Mouse (Mus musculus) forebrain, embryonic 16.5 days (tissue): ENCODE results near the gene Kdm2b. TPM values are rescaled to one million over a fixed set of nuclear protein-coding genes. Genes with fewer than 3 reads are reported as not detected.

Experiments used
- ATAC-seq: fragments of 200-750 bp; cut with Nextera tagmentation; 2 replicates; pipeline ENCODE4 v1.8.0; 2017; ENCODE audit warnings: mild to moderate bottlenecking, moderate library complexity
- H3K27ac ChIP-seq: fragments of 300-500 bp; sonication (generic); 2 replicates; pipeline ENCODE4 v1.5.1; 2014; ENCODE audit warnings: low read length, control low read depth
- H3K27me3 ChIP-seq: fragments of 300-500 bp; sonication (generic); replicated peaks from 2 replicates; pipeline ENCODE4 v1.6.1; 2014; ENCODE audit warnings: low read length; ENCODE audit not compliant: control insufficient read depth, insufficient read depth
- H3K36me3 ChIP-seq: fragments of 300-500 bp; sonication (generic); 2 replicates; pipeline ENCODE4 v1.6.1; 2014; ENCODE audit not compliant: control insufficient read depth, insufficient read depth
- H3K4me1 ChIP-seq: fragments of 300-500 bp; sonication (generic); replicated peaks from 2 replicates; pipeline ENCODE4 v1.6.1; 2014; ENCODE audit warnings: low read length; ENCODE audit not compliant: control insufficient read depth, insufficient read depth
- H3K4me2 ChIP-seq: fragments of 300-500 bp; sonication (generic); 2 replicates; pipeline ENCODE4 v1.6.1; 2014; ENCODE audit warnings: mild to moderate bottlenecking, low read length, control low read depth
- H3K4me3 ChIP-seq: fragments of 300-500 bp; sonication (generic); replicated peaks from 2 replicates; pipeline ENCODE4 v1.5.1; 2014; ENCODE audit warnings: mild to moderate bottlenecking, low read length, control low read depth
- H3K9ac ChIP-seq: fragments of 300-500 bp; sonication (generic); replicated peaks from 2 replicates; pipeline ENCODE4 v1.6.1; 2014; ENCODE audit warnings: low read depth, low read length, control low read depth
- H3K9me3 ChIP-seq: fragments of 300-500 bp; sonication (generic); 2 replicates; pipeline ENCODE4 v1.6.1; 2016; ENCODE audit warnings: low read length; ENCODE audit not compliant: control insufficient read depth
- WGBS: fragments of 180-500 bp; shearing (Covaris S2); extraction: QIAGEN DNeasy Blood & Tissue Kit; methylation state at CpG from one replicate; pipeline ENCODE4 v1.1.7; 2014; 5-methylcytosine and 5-hydroxymethylcytosine counted together
- polyA plus RNA-seq: library from polyadenylated mRNA; unstranded; fragments of >200 nt; fragmentation: Nextera tagmentation; extraction: Ambion mirVana; gene quantifications from 2 replicates; pipeline ENCODE4 v1.2.1, GENCODE M21; 2015

Gene Kdm2b
- polyA plus RNA-seq, 1 experiment from 2014 or later = 157 TPM

- 23% methylated on average over 4 of the region's 4 CpGs for WGBS
- no peak overlapping the region for H3K9ac ChIP-seq
- no peaks in the 10 kb centered on the region for H3K9me3 ChIP-seq
- H3K27me3 ChIP-seq = no peaks in the 10 kb centered on the region
- H3K4me1 ChIP-seq = peaks cover 26% of the 10 kb centered on the region
- peak; percentile 32; the same call in 1 of the 2 replicates for ATAC-seq
- H3K27ac ChIP-seq = no peak overlapping the region
- no peak overlapping the region for H3K4me2 ChIP-seq
- H3K36me3 ChIP-seq = no peaks in the 10 kb centered on the region
- H3K4me3 ChIP-seq = no peak overlapping the region
Measured at GRCm38 (mm10) chr5:122968322-122968721, 21.3 kb downstream of the Kdm2b start.

GRCm38 (mm10) chr5:122965427-122965826 lies 24.2 kb downstream of the Kdm2b start:
- H3K27me3 ChIP-seq = no peaks in the 10 kb centered on the region
- H3K36me3 ChIP-seq = no peaks in the 10 kb centered on the region
- peaks cover 13% of the 10 kb centered on the region for H3K4me1 ChIP-seq
- peak overlapping the region; percentile 84 for H3K27ac ChIP-seq
- H3K4me2 ChIP-seq = no peak overlapping the region
- no peaks in the 10 kb centered on the region for H3K9me3 ChIP-seq
- no peak overlapping the region for H3K4me3 ChIP-seq
- 48% methylated on average over 11 of the region's 11 CpGs for whole genome bisulfite sequencing
- ATAC-seq = peak; percentile 50
- no peak overlapping the region for H3K9ac ChIP-seq

- peaks cover 13% of the 10 kb centered on the region for H3K4me1 ChIP-seq
- no peaks in the 10 kb centered on the region for H3K9me3 ChIP-seq
- no peaks in the 10 kb centered on the region for H3K27me3 ChIP-seq
- no peak overlapping the region for H3K9ac ChIP-seq
- 61% methylated on average over 6 of the region's 6 CpGs for WGBS
- no peak overlapping the region for H3K4me2 ChIP-seq
- peak overlapping the region; percentile 84 for H3K27ac ChIP-seq
- no peak for ATAC-seq
- H3K36me3 ChIP-seq = no peaks in the 10 kb centered on the region
- H3K4me3 ChIP-seq = no peak overlapping the region
Measured at GRCm38 (mm10) chr5:122964853-122965252, 24.8 kb downstream of the Kdm2b start.

DNA sequence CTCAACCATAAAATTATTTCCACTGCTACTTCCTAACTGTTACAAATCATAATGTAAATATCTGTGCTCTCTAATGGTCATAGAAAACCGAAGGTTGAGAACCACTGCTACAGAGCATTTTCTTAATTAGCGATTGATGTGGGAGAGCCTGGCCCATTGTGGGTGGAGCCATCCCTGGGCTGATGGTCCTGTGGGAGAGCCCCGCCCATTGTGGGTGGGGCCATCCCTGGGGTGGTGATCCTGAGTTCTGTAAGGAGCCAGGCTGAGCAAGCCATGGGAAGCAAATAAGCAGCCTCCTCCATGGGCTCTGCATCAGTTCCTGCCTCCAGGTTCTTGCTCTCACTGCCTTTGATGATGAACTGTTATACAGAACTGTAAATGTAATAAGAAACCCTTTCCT lies 27.7 kb downstream of the Kdm2b start:
- Histone ChIP-seq H3K9me3 (no peaks in the 10 kb centered on the region), H3K36me3 (no peaks in the 10 kb centered on the region), H3K4me1 (peaks cover 23% of the 10 kb centered on the region), H3K27ac (no peak overlapping the region), H3K9ac (no peak overlapping the region), H3K27me3 (no peaks in the 10 kb centered on the region), H3K4me2 (no peak overlapping the region), H3K4me3 (no peak overlapping the region)
- WGBS = 39% methylated on average over 3 of the region's 3 CpGs
- no peak for ATAC-seq

GRCm38 (mm10) chr5:122959391-122959790 lies 30.2 kb downstream of the Kdm2b start:
- Histone ChIP-seq H3K4me1 (peaks cover 10% of the 10 kb centered on the region), H3K36me3 (no peaks in the 10 kb centered on the region), H3K4me2 (no peak overlapping the region), H3K4me3 (no peak overlapping the region), H3K27ac (peak overlapping the region; percentile 45), H3K9ac (0 out of 2 replicates have a peak overlapping the region, but pooled peaks have one; percentile 22), H3K27me3 (no peaks in the 10 kb centered on the region), H3K9me3 (no peaks in the 10 kb centered on the region)
- WGBS = 27% methylated on average over 11 of the region's 11 CpGs
- ATAC-seq = peak; percentile 43; the same call in 1 of the 2 replicates

DNA sequence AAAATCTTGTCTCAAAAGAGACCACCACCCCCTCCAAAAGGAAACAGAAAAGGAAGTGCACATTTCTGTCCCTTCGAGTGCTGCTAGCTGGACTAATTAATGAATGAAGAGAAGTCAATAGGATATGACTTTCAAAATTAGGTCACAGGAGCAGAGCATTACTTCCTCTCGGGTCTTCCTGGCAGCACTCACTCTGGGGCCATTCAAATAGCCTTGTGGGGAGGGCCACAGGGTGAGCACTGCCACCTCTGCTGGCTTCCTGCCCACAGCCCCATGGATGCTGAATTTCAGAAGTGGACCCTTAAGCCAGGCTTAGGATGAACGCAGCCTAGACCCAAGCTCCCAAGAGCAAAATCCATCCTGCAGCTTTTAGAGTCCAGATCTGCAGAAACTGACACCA lies 33.6 kb downstream of the Kdm2b start:
- Histone ChIP-seq H3K9me3 (no peaks in the 10 kb centered on the region), H3K27ac (no peak overlapping the region), H3K9ac (no peak overlapping the region), H3K36me3 (no peaks in the 10 kb centered on the region), H3K4me3 (no peak overlapping the region), H3K27me3 (no peaks in the 10 kb centered on the region), H3K4me2 (no peak overlapping the region), H3K4me1 (peaks cover 24% of the 10 kb centered on the region)
- no peak for ATAC-seq
- 61% methylated on average over 3 of the region's 3 CpGs for WGBS

DNA sequence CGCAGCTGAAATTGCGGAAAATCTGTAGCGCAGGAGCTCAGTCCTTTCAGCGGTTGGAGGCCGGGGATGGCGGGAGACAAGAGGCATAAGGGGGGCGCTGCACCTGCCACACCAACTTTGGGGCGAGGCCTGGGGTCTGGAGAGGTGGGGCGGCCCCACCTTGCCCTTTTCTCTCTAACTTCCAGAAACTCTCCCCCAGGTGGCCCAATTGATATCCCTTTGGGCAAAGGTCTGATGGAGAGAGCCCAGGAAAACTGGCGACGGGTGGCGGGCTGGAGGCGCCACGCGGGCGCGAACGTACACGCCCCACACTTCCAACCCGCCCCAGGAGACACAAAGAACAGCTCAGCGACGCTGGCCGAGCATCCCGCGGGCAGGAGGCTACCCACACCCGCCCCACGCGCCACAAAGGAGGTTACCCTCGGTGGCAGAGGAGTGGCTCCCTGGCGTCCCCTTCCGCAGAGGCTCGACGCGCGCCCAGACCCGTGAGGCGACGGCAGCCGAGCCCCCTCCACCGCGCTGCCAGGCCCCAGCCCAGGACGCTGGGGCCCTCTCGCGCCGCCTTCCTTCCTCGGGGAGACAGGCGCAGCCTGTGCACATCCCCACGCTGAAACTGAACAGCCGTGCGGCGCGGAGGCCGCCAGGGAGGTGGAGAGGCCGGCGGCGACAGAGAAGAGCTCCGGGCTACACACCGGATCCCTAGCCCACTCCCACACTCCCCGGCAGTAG lies 37.5 kb downstream of the Kdm2b start:
- Histone ChIP-seq H3K4me1 (peaks cover 29% of the 10 kb centered on the region), H3K9ac (peak overlapping the region; percentile 84), H3K9me3 (no peaks in the 10 kb centered on the region), H3K4me2 (peak overlapping the region; percentile 89), H3K27me3 (no peaks in the 10 kb centered on the region), H3K4me3 (peak overlapping the region; percentile 54), H3K27ac (peak overlapping the region; percentile 84), H3K36me3 (0 out of 2 replicates have a peak, but pooled peaks cover 3% of the 10 kb centered on the region)
- under 1% methylated on average over 48 of the region's 59 CpGs for WGBS
- ATAC-seq = peak; percentile 35

- H3K4me1 ChIP-seq = peaks cover 29% of the 10 kb centered on the region
- peak overlapping the region; percentile 84 for H3K27ac ChIP-seq
- H3K9me3 ChIP-seq = no peaks in the 10 kb centered on the region
- ATAC-seq = peak; percentile 36
- H3K4me3 ChIP-seq = peak overlapping the region; percentile 54
- peak overlapping the region; percentile 89 for H3K4me2 ChIP-seq
- H3K27me3 ChIP-seq = no peaks in the 10 kb centered on the region
- peaks cover 6% of the 10 kb centered on the region; the same call in 1 of the 2 replicates for H3K36me3 ChIP-seq
- 1% methylated on average over 30 of the region's 30 CpGs for WGBS
- peak overlapping the region; percentile 84 for H3K9ac ChIP-seq
Measured at GRCm38 (mm10) chr5:122951056-122951912, 38.3 kb downstream of the Kdm2b start.

DNA sequence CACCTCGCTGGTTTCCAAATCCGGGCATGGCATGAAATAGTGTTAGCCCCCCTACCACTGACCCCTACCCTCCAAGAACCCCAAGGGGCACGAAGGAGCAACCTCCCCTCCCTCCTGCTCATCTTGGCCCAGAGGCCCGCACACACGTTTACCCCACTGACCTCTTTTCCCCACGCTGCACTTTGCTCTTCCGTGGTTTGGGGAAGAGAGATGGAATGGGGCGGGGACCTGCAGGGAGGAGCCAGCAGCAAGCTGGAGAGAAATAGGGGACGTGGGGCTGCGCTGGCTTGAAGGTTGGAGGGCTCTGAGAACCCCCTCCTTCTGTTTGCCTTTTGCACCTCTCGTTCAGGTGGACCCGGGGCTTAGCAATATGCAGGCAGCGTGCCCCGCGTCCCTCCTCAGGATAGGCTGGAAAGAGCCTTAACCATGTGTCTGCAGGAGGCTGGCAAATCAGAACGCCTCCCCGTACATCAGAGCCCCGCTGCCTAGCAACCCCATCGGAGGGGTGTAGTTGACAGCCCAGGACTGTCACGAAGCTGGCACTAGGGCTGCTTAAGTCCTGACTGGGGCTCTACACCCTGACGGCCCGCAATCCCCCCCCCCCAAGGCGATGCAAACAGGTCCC lies 39.2 kb downstream of the Kdm2b start:
- Histone ChIP-seq H3K27ac (peak overlapping the region; percentile 84), H3K9me3 (no peaks in the 10 kb centered on the region), H3K27me3 (no peaks in the 10 kb centered on the region), H3K9ac (peak overlapping the region; percentile 84), H3K4me1 (peaks cover 29% of the 10 kb centered on the region), H3K4me3 (peak overlapping the region; percentile 54), H3K36me3 (peaks cover 6% of the 10 kb centered on the region; the same call in 1 of the 2 replicates), H3K4me2 (peak overlapping the region; percentile 89)
- 11% methylated on average over 23 of the region's 23 CpGs for WGBS
- peak; percentile 97 for ATAC-seq
